Mouse (Mus musculus) brown adipose tissue, adult 24 weeks (tissue): Measurements from ENCODE around the gene Sec22c. TPM values are rescaled to one million over a fixed set of nuclear protein-coding genes. Genes with fewer than 3 reads are reported as not detected.

Source experiments
- H3K27ac ChIP-seq: fragments of 200-500 bp; replicated peaks from 2 replicates; pipeline ENCODE4 v1.5.1; 2012; ENCODE audit warnings: low read depth, mild to moderate bottlenecking, low read length
- H3K4me1 ChIP-seq: fragments of 200-500 bp; 2 replicates; pipeline ENCODE4 v1.6.1; 2012; ENCODE audit warnings: low read length, mixed read lengths; ENCODE audit not compliant: control insufficient read depth, insufficient read depth, insufficient read length
- H3K4me3 ChIP-seq: fragments of 200-500 bp; 2 replicates; pipeline ENCODE4 v1.5.1; 2012; ENCODE audit warnings: low read depth, mild to moderate bottlenecking, low read length, moderate library complexity; ENCODE audit not compliant: insufficient read depth
- polyA plus RNA-seq: library from polyadenylated mRNA; stranded (reverse); fragments of >200 nt; gene quantifications from 2 replicates; pipeline ENCODE4 v1.2.4, GENCODE M21; 2012; ENCODE audit not compliant: missing spikeins, insufficient read depth, insufficient read length

The Sec22c gene
- polyA plus RNA-seq, 1 experiment, result 2.1 TPM

- H3K4me3 ChIP-seq, result no peak overlapping the region
- H3K27ac ChIP-seq, result no peak overlapping the region
- no peaks in the 10 kb centered on the region for H3K4me1 ChIP-seq
Observed at GRCm38 (mm10) chr9:121677069-121677468, 28.2 kb downstream of the Sec22c start.

- H3K4me3 ChIP-seq, result no peak overlapping the region
- H3K4me1 ChIP-seq, result no peaks in the 10 kb centered on the region
- H3K27ac ChIP-seq, result no peak overlapping the region
Observed at GRCm38 (mm10) chr9:121675556-121675955, 29.7 kb downstream of the Sec22c start.

GRCm38 (mm10) chr9:121675011-121675410 is 30.3 kb downstream of the Sec22c start:
- Histone ChIP-seq H3K27ac (no peak overlapping the region), H3K4me1 (no peaks in the 10 kb centered on the region), H3K4me3 (no peak overlapping the region)

DNA sequence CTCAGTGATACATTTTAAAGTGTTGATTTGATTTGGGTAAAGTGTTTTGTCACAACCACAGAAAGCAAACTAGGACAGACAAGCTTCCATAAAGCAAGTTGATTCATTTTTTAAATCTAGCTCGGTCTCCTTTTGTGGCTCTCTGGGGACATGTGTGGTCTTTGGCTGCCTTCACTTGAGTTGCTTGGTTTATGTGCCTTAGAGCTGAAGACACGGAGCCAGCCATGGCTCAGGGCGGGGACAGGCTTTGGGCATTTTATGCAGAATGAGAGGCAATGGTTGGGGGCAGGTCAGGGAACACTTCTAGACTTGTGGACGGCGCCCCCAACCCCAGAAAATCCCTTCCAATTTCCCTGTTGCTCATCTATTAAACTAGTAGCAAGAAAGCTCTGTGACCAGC is 31.6 kb downstream of the Sec22c start:
- Histone ChIP-seq H3K27ac (no peak overlapping the region), H3K4me3 (no peak overlapping the region), H3K4me1 (no peaks in the 10 kb centered on the region)

DNA sequence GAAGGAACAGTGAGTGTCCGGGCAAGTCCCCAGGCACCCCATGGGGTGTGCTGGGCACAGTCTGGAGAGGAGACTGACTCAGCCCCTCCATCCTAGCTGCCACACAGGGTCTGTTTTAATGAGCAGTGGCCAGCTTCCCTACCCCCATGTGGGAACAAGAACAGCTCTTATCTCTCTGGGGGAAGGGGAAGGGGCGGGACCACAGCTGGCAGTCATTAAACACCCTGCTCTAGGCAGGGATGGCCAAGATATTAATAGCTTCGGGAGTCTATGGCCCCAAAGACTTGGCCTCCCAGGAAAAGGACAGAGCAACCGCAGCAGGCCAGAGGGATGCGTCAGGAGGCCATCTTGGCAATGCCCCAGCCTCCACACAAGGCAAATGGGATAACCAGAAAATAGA is 33.0 kb downstream of the Sec22c start:
- Histone ChIP-seq H3K27ac (no peak overlapping the region), H3K4me1 (no peaks in the 10 kb centered on the region), H3K4me3 (no peak overlapping the region)

DNA sequence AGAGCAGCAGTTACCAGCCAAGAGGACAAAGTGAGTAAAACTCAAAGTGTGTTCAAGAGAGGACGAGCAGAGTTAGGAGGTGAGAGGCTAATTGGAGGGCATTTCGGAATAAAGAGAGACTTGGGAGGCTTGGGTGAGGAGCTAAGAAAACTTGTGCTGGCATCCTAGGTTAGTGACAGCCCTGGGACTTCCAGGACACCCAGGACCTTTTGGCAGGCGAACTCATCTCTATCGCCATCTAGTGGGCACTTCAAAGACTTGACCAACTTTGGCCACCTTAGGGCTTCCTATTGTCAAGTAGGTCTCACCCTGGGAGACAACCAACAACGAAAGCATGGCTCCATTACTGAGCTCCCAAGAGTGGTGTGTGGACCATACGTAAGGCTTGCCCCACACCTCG is 34.0 kb downstream of the Sec22c start:
- H3K27ac ChIP-seq, result no peak overlapping the region
- no peak overlapping the region for H3K4me3 ChIP-seq
- no peaks in the 10 kb centered on the region for H3K4me1 ChIP-seq

GRCm38 (mm10) chr9:121669348-121669791 is 35.9 kb downstream of the Sec22c start:
- Histone ChIP-seq H3K4me3 (no peak overlapping the region), H3K4me1 (no peaks in the 10 kb centered on the region), H3K27ac (no peak overlapping the region)

DNA sequence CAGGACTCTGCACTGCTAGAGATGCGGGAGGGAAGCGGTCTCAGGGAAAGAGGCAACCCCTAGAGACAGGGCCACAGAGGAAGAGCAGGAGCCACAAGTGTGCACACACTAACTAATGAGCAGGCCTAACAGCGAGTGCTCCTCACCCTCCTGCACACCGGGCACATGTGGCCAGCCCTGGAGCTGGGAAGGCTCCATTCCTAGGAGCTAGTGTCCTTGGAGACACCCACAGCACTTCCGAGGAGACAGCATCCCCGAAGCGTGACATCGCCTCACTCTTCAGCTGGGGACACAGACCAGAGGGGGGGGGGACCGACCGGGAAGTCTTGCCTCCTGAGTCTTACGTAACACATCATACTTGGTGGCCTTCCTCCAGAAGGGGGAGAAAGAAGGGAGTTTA is 37.5 kb downstream of the Sec22c start:
- Histone ChIP-seq H3K4me1 (no peaks in the 10 kb centered on the region), H3K4me3 (no peak overlapping the region), H3K27ac (no peak overlapping the region)

- Histone ChIP-seq H3K4me3 (no peak overlapping the region), H3K4me1 (no peaks in the 10 kb centered on the region), H3K27ac (no peak overlapping the region)
Observed at GRCm38 (mm10) chr9:121666957-121667630, 38.2 kb downstream of the Sec22c start.

GRCm38 (mm10) chr9:121664104-121664503 is 41.2 kb downstream of the Sec22c start:
- Histone ChIP-seq H3K4me1 (no peaks in the 10 kb centered on the region), H3K4me3 (no peak overlapping the region), H3K27ac (no peak overlapping the region)

DNA sequence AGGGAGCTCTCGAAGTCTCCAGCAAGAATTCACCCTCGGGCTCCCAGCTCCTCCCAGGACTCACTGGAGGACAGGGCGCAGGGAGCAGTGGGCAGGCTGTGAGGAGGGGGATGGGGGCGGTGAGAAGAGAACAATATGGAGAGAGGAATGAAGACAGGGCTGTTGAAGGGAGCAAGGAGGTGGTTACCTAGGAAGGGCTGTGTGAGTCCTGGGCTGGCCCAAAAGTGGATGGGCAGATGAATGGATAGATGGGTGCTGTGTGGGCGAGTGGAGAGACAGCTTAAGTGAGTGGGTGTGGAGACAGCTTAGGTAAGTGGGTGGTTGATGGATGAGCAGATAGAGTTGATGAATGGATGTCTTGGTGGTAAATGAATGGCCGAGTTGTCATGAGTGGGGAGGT is 41.8 kb downstream of the Sec22c start:
- H3K27ac ChIP-seq, result no peak overlapping the region
- no peak overlapping the region for H3K4me3 ChIP-seq
- H3K4me1 ChIP-seq, result no peaks in the 10 kb centered on the region

- Histone ChIP-seq H3K27ac (no peak overlapping the region), H3K4me3 (no peak overlapping the region), H3K4me1 (no peaks in the 10 kb centered on the region)
Observed at GRCm38 (mm10) chr9:121659791-121660190, 45.5 kb downstream of the Sec22c start.

- no peaks in the 10 kb centered on the region for H3K4me1 ChIP-seq
- no peak overlapping the region for H3K27ac ChIP-seq
- no peak overlapping the region for H3K4me3 ChIP-seq
Observed at GRCm38 (mm10) chr9:121658248-121658647, 47.0 kb downstream of the Sec22c start.

- Histone ChIP-seq H3K4me3 (no peak overlapping the region), H3K4me1 (no peaks in the 10 kb centered on the region), H3K27ac (no peak overlapping the region)
Observed at GRCm38 (mm10) chr9:121657143-121657542, 48.1 kb downstream of the Sec22c start.

DNA sequence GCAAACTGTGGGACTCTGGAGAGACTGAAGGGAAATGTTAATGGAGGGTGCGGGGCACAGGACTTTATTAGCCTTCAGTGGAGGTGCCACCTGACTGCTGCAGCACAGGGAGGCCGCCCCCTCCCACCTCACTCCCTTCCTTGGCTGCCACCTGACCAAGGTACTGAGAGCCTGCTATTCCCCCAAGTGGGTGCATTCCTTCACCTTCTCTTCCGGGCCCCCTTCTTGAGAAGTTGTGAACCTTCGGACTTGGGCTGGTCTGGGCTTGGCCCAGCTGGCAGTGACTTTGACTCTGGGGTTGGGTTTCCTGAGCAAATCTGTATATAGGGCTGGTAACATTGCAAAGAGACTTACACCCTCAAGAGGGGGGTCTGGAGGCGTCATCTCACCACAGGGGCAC is 49.0 kb downstream of the Sec22c start:
- Histone ChIP-seq H3K4me3 (no peak overlapping the region), H3K4me1 (no peaks in the 10 kb centered on the region), H3K27ac (no peak overlapping the region)

DNA sequence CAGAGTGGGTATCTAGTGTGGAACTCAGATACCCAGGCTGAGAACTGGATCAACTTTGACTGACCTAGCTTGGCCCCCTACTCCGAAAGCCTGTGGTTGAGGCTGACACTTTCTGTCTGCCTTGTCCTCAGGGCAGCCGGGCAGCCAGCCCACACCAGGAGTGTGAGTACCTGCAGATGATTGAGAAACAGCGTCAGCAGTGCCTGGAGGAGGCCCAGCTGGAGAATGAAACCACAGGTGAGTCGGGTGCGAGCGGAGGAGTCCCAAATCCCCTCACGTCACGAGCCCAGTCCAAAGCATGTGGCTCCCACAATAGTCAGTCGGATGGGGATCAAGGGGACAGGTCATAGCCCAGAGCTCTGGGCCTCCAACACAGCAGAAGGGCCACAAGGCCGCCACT is 51.6 kb downstream of the Sec22c start:
- no peak overlapping the region for H3K4me3 ChIP-seq
- no peaks in the 10 kb centered on the region for H3K4me1 ChIP-seq
- no peak overlapping the region for H3K27ac ChIP-seq
